Mouse (Mus musculus): ENCODE results near the gene Vmn1r4. TPM values are rescaled to one million over a fixed set of nuclear protein-coding genes. Genes with fewer than 3 reads are reported as not detected.

Vmn1r4 gene
- polyA plus RNA-seq, 1 experiment: 0.02 TPM

GRCm38 (mm10) chr6:56904982-56905381 lies 18.8 kb upstream of the Vmn1r4 start:
- Histone ChIP-seq H3ac (ENCODE audit: control insufficient read depth, insufficient read length) (no peak overlapping the region), H3K4me2 (ENCODE audit: low read depth) (no peak overlapping the region), H3K27me3 (ENCODE audit: control insufficient read depth, insufficient read depth, insufficient read length) (no peaks in the 10 kb centered on the region), H3K4me3 (no peak overlapping the region), H3K79me2 (ENCODE audit: control insufficient read depth, insufficient read depth) (peaks cover 3% of the 10 kb centered on the region), H3K36me3 (ENCODE audit: control insufficient read depth, insufficient read depth) (no peaks in the 10 kb centered on the region)
- TF ChIP-seq REST (IDR thresholded peaks at IDR 0.05; ENCODE audit: insufficient read depth, insufficient read length) (no peak), POLR2AphosphoS2 (IDR thresholded peaks at IDR 0.05; ENCODE audit: insufficient read length, low read depth) (no peak), USF1 (IDR thresholded peaks at IDR 0.05; ENCODE audit: low read depth) (no peak), POLR2A (IDR thresholded peaks at IDR 0.05; ENCODE audit: insufficient read length, low read depth) (no peak), SRF (IDR thresholded peaks at IDR 0.05; ENCODE audit: control insufficient read depth, insufficient read length, low read depth) (no peak), MYOD1 (IDR thresholded peaks at IDR 0.05; ENCODE audit: control insufficient read depth in 1 of 3, insufficient read length in 2 of 3, low read depth in 2 of 3) (no peak), MYOG (IDR thresholded peaks at IDR 0.05; ENCODE audit: control insufficient read depth in 1 of 3, insufficient read depth in 1 of 3, insufficient read length in 2 of 3, low read depth in 2 of 3) (no peak), TCF12 (IDR thresholded peaks at IDR 0.05; ENCODE audit: insufficient read depth, poor library complexity, severe bottlenecking) (no peak), TCF3 (IDR thresholded peaks at IDR 0.05; ENCODE audit: insufficient read length, low read depth) (no peak), E2F4 (IDR thresholded peaks at IDR 0.05; ENCODE audit: insufficient read depth) (no peak), CEBPB (IDR thresholded peaks at IDR 0.05; ENCODE audit: insufficient read depth, poor library complexity, severe bottlenecking) (no peak), MAX (IDR thresholded peaks at IDR 0.05; ENCODE audit: low read depth) (no peak)

GRCm38 (mm10) chr6:56905486-56905885 lies 18.3 kb upstream of the Vmn1r4 start:
- no peaks in the 10 kb centered on the region for H3K27me3 ChIP-seq (ENCODE audit: control insufficient read depth, insufficient read depth, insufficient read length)
- no peak overlapping the region for H3K4me3 ChIP-seq
- H3K79me2 ChIP-seq (ENCODE audit: control insufficient read depth, insufficient read depth): peaks cover 3% of the 10 kb centered on the region
- H3K4me2 ChIP-seq (ENCODE audit: low read depth): no peak overlapping the region
- H3ac ChIP-seq (ENCODE audit: control insufficient read depth, insufficient read length): no peak overlapping the region
- no peak for TF ChIP-seq USF1 (IDR thresholded peaks at IDR 0.05; ENCODE audit: low read depth)
- TF ChIP-seq CEBPB (IDR thresholded peaks at IDR 0.05; ENCODE audit: insufficient read depth, poor library complexity, severe bottlenecking): no peak
- TF ChIP-seq MYOG (IDR thresholded peaks at IDR 0.05; ENCODE audit: control insufficient read depth in 1 of 3, insufficient read depth in 1 of 3, insufficient read length in 2 of 3, low read depth in 2 of 3): no peak
- TF ChIP-seq SRF (IDR thresholded peaks at IDR 0.05; ENCODE audit: control insufficient read depth, insufficient read length, low read depth): no peak
- no peaks in the 10 kb centered on the region for H3K36me3 ChIP-seq (ENCODE audit: control insufficient read depth, insufficient read depth)

DNA sequence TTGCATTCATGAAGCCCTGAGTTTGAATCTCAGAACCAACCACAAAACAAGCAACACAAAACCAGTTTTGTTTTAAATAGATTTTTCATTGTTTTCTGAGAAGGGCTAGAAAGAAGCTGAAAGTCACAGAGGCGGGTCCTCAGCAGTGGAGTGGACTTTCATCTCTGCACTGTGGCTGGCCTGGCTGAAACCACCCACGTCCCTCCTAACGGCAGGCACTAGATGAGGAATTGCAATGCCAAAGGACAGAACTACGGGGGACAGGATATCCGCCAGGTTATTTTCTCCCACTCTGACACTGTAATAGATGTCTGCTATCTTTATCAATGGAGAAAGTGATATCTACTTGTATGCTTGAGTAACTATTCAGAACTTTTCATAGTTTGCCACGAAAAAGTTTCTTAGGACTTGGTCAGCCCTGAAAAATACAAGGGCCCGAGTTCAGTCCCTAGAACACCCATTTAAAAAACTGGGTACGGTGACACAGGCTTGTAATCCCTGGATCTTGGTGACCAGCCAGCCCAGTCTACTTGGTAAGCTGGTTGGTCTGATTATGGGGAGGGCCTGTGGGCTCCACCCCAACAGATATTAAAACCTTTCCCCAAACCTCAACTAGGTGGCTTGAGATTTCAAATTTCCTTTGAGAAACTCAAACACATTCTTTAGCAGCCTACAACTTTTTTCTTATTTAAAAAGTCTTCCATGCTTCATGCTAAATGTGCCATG lies 17.5 kb upstream of the Vmn1r4 start:
- TF ChIP-seq REST (IDR thresholded peaks at IDR 0.05; ENCODE audit: insufficient read depth, insufficient read length) (no peak), TCF12 (IDR thresholded peaks at IDR 0.05; ENCODE audit: insufficient read depth, poor library complexity, severe bottlenecking) (no peak), MYOG (IDR thresholded peaks at IDR 0.05; ENCODE audit: control insufficient read depth in 1 of 3, insufficient read depth in 1 of 3, insufficient read length in 2 of 3, low read depth in 2 of 3) (no peak), POLR2AphosphoS2 (IDR thresholded peaks at IDR 0.05; ENCODE audit: insufficient read length, low read depth) (no peak), E2F4 (IDR thresholded peaks at IDR 0.05; ENCODE audit: insufficient read depth) (no peak), USF1 (IDR thresholded peaks at IDR 0.05; ENCODE audit: low read depth) (no peak), MYOD1 (IDR thresholded peaks at IDR 0.05; ENCODE audit: control insufficient read depth in 1 of 3, insufficient read length in 2 of 3, low read depth in 2 of 3) (no peak), TCF3 (IDR thresholded peaks at IDR 0.05; ENCODE audit: insufficient read length, low read depth) (no peak), SRF (IDR thresholded peaks at IDR 0.05; ENCODE audit: control insufficient read depth, insufficient read length, low read depth) (no peak), CEBPB (IDR thresholded peaks at IDR 0.05; ENCODE audit: insufficient read depth, poor library complexity, severe bottlenecking) (no peak), POLR2A (IDR thresholded peaks at IDR 0.05; ENCODE audit: insufficient read length, low read depth) (no peak), MAX (IDR thresholded peaks at IDR 0.05; ENCODE audit: low read depth) (no peak)
- no peaks in the 10 kb centered on the region for H3K27me3 ChIP-seq (ENCODE audit: control insufficient read depth, insufficient read depth, insufficient read length)
- no peak overlapping the region for H3ac ChIP-seq (ENCODE audit: control insufficient read depth, insufficient read length)
- H3K79me2 ChIP-seq (ENCODE audit: control insufficient read depth, insufficient read depth): peaks cover 3% of the 10 kb centered on the region
- no peaks in the 10 kb centered on the region for H3K36me3 ChIP-seq (ENCODE audit: control insufficient read depth, insufficient read depth)
- no peak overlapping the region for H3K4me3 ChIP-seq
- H3K4me2 ChIP-seq (ENCODE audit: low read depth): no peak overlapping the region

GRCm38 (mm10) chr6:56907973-56908372 lies 15.8 kb upstream of the Vmn1r4 start:
- TF ChIP-seq MYOG (IDR thresholded peaks at IDR 0.05; ENCODE audit: control insufficient read depth in 1 of 3, insufficient read depth in 1 of 3, insufficient read length in 2 of 3, low read depth in 2 of 3): no peak
- no peak for TF ChIP-seq CEBPB (IDR thresholded peaks at IDR 0.05; ENCODE audit: insufficient read depth, poor library complexity, severe bottlenecking)
- TF ChIP-seq POLR2AphosphoS2 (IDR thresholded peaks at IDR 0.05; ENCODE audit: insufficient read length, low read depth): no peak
- Histone ChIP-seq H3K36me3 (ENCODE audit: control insufficient read depth, insufficient read depth) (no peaks in the 10 kb centered on the region), H3ac (ENCODE audit: control insufficient read depth, insufficient read length) (no peak overlapping the region), H3K4me3 (no peak overlapping the region), H3K79me2 (ENCODE audit: control insufficient read depth, insufficient read depth) (peaks cover 3% of the 10 kb centered on the region), H3K4me2 (ENCODE audit: low read depth) (no peak overlapping the region), H3K27me3 (ENCODE audit: control insufficient read depth, insufficient read depth, insufficient read length) (no peaks in the 10 kb centered on the region)

DNA sequence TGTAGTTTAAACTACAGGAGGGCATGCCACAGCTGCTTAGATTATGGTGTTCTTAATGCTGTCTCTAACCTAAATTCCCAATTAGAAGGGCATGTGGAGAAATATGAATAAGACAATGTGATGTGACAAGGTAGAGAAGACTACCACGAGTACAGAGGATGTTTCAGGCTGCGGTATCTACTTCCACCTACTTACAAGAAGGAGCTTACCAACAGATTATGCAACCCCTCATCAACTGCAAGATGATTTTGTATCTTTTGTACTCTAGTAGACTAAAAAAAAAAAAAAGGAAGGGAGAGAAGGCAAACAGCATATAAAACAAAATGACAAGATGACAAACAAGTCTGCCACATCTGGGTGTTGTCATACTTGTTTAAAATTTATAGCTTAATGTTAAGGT lies 15.4 kb upstream of the Vmn1r4 start:
- no peaks in the 10 kb centered on the region for H3K36me3 ChIP-seq (ENCODE audit: control insufficient read depth, insufficient read depth)
- TF ChIP-seq MYOD1 (IDR thresholded peaks at IDR 0.05; ENCODE audit: control insufficient read depth in 1 of 3, insufficient read length in 2 of 3, low read depth in 2 of 3): no peak
- TF ChIP-seq SRF (IDR thresholded peaks at IDR 0.05; ENCODE audit: control insufficient read depth, insufficient read length, low read depth): no peak
- no peak for TF ChIP-seq TCF3 (IDR thresholded peaks at IDR 0.05; ENCODE audit: insufficient read length, low read depth)
- TF ChIP-seq POLR2A (IDR thresholded peaks at IDR 0.05; ENCODE audit: insufficient read length, low read depth): no peak
- no peak for TF ChIP-seq E2F4 (IDR thresholded peaks at IDR 0.05; ENCODE audit: insufficient read depth)
- no peak for TF ChIP-seq TCF12 (IDR thresholded peaks at IDR 0.05; ENCODE audit: insufficient read depth, poor library complexity, severe bottlenecking)
- H3K4me3 ChIP-seq: no peak overlapping the region

More for the DNA sequence above, 15.4 kb upstream of the Vmn1r4 start:
- peaks cover 3% of the 10 kb centered on the region for H3K79me2 ChIP-seq (ENCODE audit: control insufficient read depth, insufficient read depth)
- H3K27me3 ChIP-seq (ENCODE audit: control insufficient read depth, insufficient read depth, insufficient read length): no peaks in the 10 kb centered on the region
- no peak overlapping the region for H3K4me2 ChIP-seq (ENCODE audit: low read depth)
- no peak overlapping the region for H3ac ChIP-seq (ENCODE audit: control insufficient read depth, insufficient read length)

Measured in myocyte (in vitro differentiated cells).